Mouse (Mus musculus) limb, embryonic 12.5 days (tissue): ENCODE results near the gene Lrmda. TPM values are rescaled to one million over a fixed set of nuclear protein-coding genes. Genes with fewer than 3 reads are reported as not detected.

ENCODE experiments used
- ATAC-seq: fragments of 200-750 bp; cut with Nextera tagmentation; 2 replicates; pipeline ENCODE4 v1.8.0; 2017; ENCODE audit warnings: low read depth, moderate TSS enrichment; ENCODE audit not compliant: insufficient number of reproducible peaks, insufficient read depth, low FRiP score, low TSS enrichment
- H3K27ac ChIP-seq: fragments of 300-500 bp; sonication (generic); 2 replicates; pipeline ENCODE4 v1.5.1; 2016; ENCODE audit warnings: mild to moderate bottlenecking, moderate library complexity
- H3K27me3 ChIP-seq: fragments of 300-500 bp; sonication (generic); 2 replicates; pipeline ENCODE4 v1.6.1; 2016; ENCODE audit warnings: mild to moderate bottlenecking, moderate library complexity
- H3K36me3 ChIP-seq: fragments of 300-500 bp; sonication (generic); 2 replicates; pipeline ENCODE4 v1.6.1; 2016; ENCODE audit warnings: mild to moderate bottlenecking, moderate library complexity
- H3K4me1 ChIP-seq: fragments of 300-500 bp; sonication (generic); replicated peaks from 2 replicates; pipeline ENCODE4 v1.6.1; 2016
- H3K4me2 ChIP-seq: fragments of 300-500 bp; sonication (generic); 2 replicates; pipeline ENCODE4 v1.6.1; 2016; ENCODE audit warnings: mild to moderate bottlenecking, moderate library complexity
- H3K4me3 ChIP-seq: fragments of 300-500 bp; sonication (generic); replicated peaks from 2 replicates; pipeline ENCODE4 v1.5.1; 2016; ENCODE audit warnings: mild to moderate bottlenecking
- H3K9ac ChIP-seq: fragments of 300-500 bp; sonication (generic); replicated peaks from 2 replicates; pipeline ENCODE4 v1.6.1; 2016; ENCODE audit warnings: mild to moderate bottlenecking, moderate library complexity
- H3K9me3 ChIP-seq: fragments of 300-500 bp; sonication (generic); 2 replicates; pipeline ENCODE4 v1.6.1; 2016; ENCODE audit warnings: mild to moderate bottlenecking, moderate library complexity
- WGBS: fragments of 180-500 bp; shearing (Covaris S2); methylation state at CpG from one replicate; pipeline ENCODE4 v1.1.7; 2016; 5-methylcytosine and 5-hydroxymethylcytosine counted together
- polyA plus RNA-seq: library from polyadenylated mRNA; unstranded; fragments of >200 nt; fragmentation: Nextera tagmentation; extraction: Ambion mirVana; gene quantifications from 2 replicates; pipeline ENCODE4 v1.2.1, GENCODE M21; 2016

Gene Lrmda
- polyA plus RNA-seq, 1 experiment from 2014 or later, result 0.41 TPM

DNA sequence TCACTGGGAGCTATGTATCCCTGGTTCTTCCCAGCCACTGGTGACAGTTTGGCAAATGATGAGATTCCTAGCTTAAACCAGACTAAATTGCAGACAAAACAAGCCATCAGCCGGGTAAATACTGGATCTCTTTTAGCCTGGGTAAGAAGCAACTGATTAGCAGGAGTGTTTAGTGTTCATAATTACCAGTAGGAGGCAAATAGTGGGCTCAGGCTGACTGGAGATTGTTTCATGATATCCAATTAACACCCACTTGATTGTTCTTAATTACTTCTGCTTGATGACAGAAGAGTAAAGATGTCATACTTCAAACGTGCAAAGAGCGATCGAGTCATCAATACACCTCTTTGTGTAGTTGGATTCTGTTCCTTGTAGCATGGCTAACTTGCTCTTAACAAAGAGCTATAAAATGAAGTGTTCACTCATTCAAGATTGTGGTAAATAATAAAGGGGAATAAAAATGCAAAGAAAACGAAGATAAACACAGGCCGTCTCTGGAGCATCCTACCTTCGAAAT is 405.6 kb downstream of the Lrmda start:
- no peak overlapping the region for H3K9ac ChIP-seq
- peaks cover 23% of the 10 kb centered on the region for H3K4me1 ChIP-seq
- no peak overlapping the region for H3K4me3 ChIP-seq
- 74% methylated on average over 7 of the region's 7 CpGs for WGBS
- no peak for ATAC-seq
- no peak overlapping the region for H3K27ac ChIP-seq
- H3K9me3 ChIP-seq, result no peaks in the 10 kb centered on the region
- peaks cover 31% of the 10 kb centered on the region for H3K27me3 ChIP-seq
- no peak overlapping the region for H3K4me2 ChIP-seq
- H3K36me3 ChIP-seq, result no peaks in the 10 kb centered on the region

- Histone ChIP-seq H3K27me3 (peaks cover 49% of the 10 kb centered on the region), H3K9ac (no peak overlapping the region), H3K36me3 (no peaks in the 10 kb centered on the region), H3K4me3 (no peak overlapping the region), H3K4me1 (peaks cover 42% of the 10 kb centered on the region), H3K4me2 (no peak overlapping the region), H3K9me3 (no peaks in the 10 kb centered on the region), H3K27ac (0 out of 2 replicates have a peak overlapping the region, but pooled peaks have one; percentile 32)
- no peak for ATAC-seq
- WGBS, result 8% methylated on average over 3 of the region's 3 CpGs
These were observed 415.9 kb downstream of the Lrmda start for GRCm38 (mm10) chr14:22435441-22435840.

DNA sequence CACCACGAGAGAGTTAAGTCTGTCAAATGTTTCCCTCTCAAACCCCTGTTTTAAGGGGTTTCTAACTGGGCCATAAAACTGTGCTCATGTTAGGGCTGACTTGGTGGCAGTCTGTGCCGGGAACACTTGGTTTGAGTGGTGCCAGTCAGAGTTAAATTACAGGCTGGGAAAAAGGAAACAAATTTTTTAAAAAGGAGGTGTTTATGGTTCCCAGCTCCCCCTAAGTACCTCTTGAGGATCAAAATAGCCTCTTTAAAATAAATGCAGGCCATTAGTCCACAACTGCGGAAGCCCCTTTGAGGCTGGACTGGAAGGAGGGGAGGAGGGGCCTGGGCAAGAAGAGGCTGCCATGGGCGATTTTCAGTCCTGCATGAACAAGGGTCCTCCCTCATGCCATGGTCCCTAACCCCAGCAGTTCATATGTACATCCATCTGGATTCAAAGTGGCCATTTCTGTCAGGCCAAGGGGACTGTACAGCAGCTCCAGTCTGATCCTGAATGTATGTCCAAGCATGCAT is 416.4 kb downstream of the Lrmda start:
- Histone ChIP-seq H3K4me1 (peaks cover 47% of the 10 kb centered on the region), H3K36me3 (no peaks in the 10 kb centered on the region), H3K27me3 (peaks cover 46% of the 10 kb centered on the region), H3K27ac (no peak overlapping the region), H3K4me3 (no peak overlapping the region), H3K4me2 (no peak overlapping the region), H3K9ac (no peak overlapping the region), H3K9me3 (no peaks in the 10 kb centered on the region)
- ATAC-seq, result peak; percentile 70
- 5% methylated on average over 4 of the region's 4 CpGs for WGBS

- no peak overlapping the region for H3K4me3 ChIP-seq
- peaks cover 62% of the 10 kb centered on the region for H3K4me1 ChIP-seq
- H3K36me3 ChIP-seq, result no peaks in the 10 kb centered on the region
- peak overlapping the region; percentile 25 for H3K4me2 ChIP-seq
- WGBS, result 9% methylated on average over 18 of the region's 18 CpGs
- ATAC-seq, result no peak
- H3K9ac ChIP-seq, result no peak overlapping the region
- H3K27ac ChIP-seq, result peak overlapping the region; percentile 74
- H3K27me3 ChIP-seq, result peaks cover 31% of the 10 kb centered on the region
- H3K9me3 ChIP-seq, result no peaks in the 10 kb centered on the region
These were observed 421.0 kb downstream of the Lrmda start for GRCm38 (mm10) chr14:22440341-22440999.

DNA sequence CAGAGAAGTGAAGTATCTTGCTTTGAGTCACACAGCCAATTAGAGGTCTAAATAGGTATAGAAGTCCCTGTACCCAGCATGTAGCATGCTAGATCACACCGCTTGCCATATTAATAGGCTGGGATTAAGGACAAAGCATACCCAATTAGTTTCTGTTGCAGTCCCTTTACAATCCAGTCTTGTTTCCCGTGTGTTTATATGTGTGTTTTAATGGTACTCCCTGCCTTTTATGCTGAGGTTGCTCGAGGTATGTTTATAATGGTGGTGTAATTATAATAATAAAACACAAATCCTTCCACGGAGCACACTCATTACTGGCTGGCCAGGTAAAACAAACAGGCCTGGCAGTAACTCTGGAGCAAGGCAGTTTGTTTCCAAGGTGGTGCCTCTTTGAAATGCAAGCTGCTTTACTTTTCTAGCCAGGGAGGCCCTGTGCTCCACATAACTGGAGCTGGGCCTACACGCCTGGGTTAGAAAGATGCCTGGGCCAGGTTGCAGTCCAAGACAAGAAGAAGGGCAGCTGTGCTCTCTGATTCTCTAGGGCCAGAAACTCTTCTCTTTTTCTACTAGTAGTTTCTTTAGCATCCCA is 422.4 kb downstream of the Lrmda start:
- Histone ChIP-seq H3K27me3 (peaks cover 37% of the 10 kb centered on the region), H3K9me3 (no peaks in the 10 kb centered on the region), H3K27ac (peak overlapping the region; percentile 76), H3K9ac (no peak overlapping the region), H3K4me2 (no peak overlapping the region), H3K36me3 (no peaks in the 10 kb centered on the region), H3K4me1 (peaks cover 53% of the 10 kb centered on the region), H3K4me3 (no peak overlapping the region)
- ATAC-seq, result peak; percentile 72
- WGBS, result 14% methylated on average over 5 of the region's 5 CpGs

GRCm38 (mm10) chr14:22442719-22443118 is 423.2 kb downstream of the Lrmda start:
- H3K27me3 ChIP-seq, result peaks cover 37% of the 10 kb centered on the region
- 47% methylated on average over 5 of the region's 5 CpGs for WGBS
- H3K9me3 ChIP-seq, result no peaks in the 10 kb centered on the region
- no peak overlapping the region for H3K4me3 ChIP-seq
- H3K36me3 ChIP-seq, result no peaks in the 10 kb centered on the region
- no peak overlapping the region for H3K9ac ChIP-seq
- no peak for ATAC-seq
- no peak overlapping the region for H3K4me2 ChIP-seq
- H3K27ac ChIP-seq, result peak overlapping the region; percentile 46; the same call in 1 of the 2 replicates
- peaks cover 53% of the 10 kb centered on the region for H3K4me1 ChIP-seq

GRCm38 (mm10) chr14:22444541-22444940 is 425.0 kb downstream of the Lrmda start:
- H3K9ac ChIP-seq, result no peak overlapping the region
- H3K9me3 ChIP-seq, result no peaks in the 10 kb centered on the region
- no peaks in the 10 kb centered on the region for H3K36me3 ChIP-seq
- peaks cover 36% of the 10 kb centered on the region for H3K27me3 ChIP-seq
- no peak overlapping the region for H3K4me3 ChIP-seq
- H3K4me1 ChIP-seq, result peaks cover 49% of the 10 kb centered on the region
- H3K27ac ChIP-seq, result no peak overlapping the region
- WGBS, result 83% methylated on average over 2 of the region's 2 CpGs
- no peak for ATAC-seq
- H3K4me2 ChIP-seq, result no peak overlapping the region

GRCm38 (mm10) chr14:22445161-22445821 is 425.8 kb downstream of the Lrmda start:
- Histone ChIP-seq H3K9ac (no peak overlapping the region), H3K27ac (no peak overlapping the region), H3K4me2 (no peak overlapping the region), H3K4me1 (peaks cover 41% of the 10 kb centered on the region), H3K4me3 (no peak overlapping the region), H3K9me3 (no peaks in the 10 kb centered on the region), H3K36me3 (no peaks in the 10 kb centered on the region), H3K27me3 (peaks cover 31% of the 10 kb centered on the region)
- no peak for ATAC-seq
- 56% methylated on average over 5 of the region's 5 CpGs for WGBS

DNA sequence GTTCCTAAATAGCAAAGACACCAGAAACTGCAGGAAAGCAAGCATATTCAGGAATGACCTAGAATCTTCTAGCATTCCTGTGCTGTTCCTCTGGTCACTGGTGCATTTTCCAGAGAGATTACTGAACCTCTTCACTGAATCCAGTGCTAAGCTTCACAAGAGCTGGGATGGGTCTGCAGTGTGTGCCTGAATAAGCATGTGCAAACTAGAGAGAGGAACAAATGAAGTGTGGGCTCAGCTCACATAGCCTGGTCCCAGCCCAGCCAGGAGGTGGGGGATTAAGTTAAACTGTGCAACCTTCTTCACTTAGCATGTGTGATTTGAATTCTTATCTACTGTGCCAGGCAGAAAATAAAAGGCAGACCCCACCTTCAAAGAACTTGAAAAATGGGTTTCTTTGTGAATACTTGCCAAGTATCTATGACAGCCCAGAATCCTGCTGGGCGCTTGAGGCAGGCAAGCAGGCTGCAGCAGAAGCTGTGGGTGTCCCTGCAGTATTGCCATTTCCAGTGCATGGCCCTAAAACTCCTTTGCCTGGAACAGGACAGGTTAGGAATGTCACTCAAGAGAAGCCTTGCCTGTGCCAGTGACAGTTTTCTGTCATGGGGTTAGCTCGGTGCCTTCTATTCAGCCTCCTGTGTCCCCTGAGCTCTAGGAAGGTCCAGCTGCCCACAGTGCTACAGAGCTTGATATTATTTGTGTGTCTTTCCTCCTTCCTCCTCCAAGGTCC is 426.5 kb downstream of the Lrmda start:
- Histone ChIP-seq H3K36me3 (no peaks in the 10 kb centered on the region), H3K4me1 (peaks cover 39% of the 10 kb centered on the region), H3K4me3 (no peak overlapping the region), H3K27me3 (peaks cover 38% of the 10 kb centered on the region), H3K4me2 (no peak overlapping the region), H3K9ac (no peak overlapping the region), H3K9me3 (no peaks in the 10 kb centered on the region), H3K27ac (no peak overlapping the region)
- 80% methylated on average over 2 of the region's 2 CpGs for WGBS
- no peak for ATAC-seq

GRCm38 (mm10) chr14:22451603-22452002 is 432.1 kb downstream of the Lrmda start:
- peak; percentile 73; the same call in 1 of the 2 replicates for ATAC-seq
- H3K4me2 ChIP-seq, result no peak overlapping the region
- 76% methylated on average over 4 of the region's 4 CpGs for WGBS
- peaks cover 19% of the 10 kb centered on the region for H3K4me1 ChIP-seq
- no peak overlapping the region for H3K27ac ChIP-seq
- no peaks in the 10 kb centered on the region for H3K36me3 ChIP-seq
- H3K27me3 ChIP-seq, result peaks cover 44% of the 10 kb centered on the region; the same call in 1 of the 2 replicates
- no peak overlapping the region for H3K4me3 ChIP-seq
- no peaks in the 10 kb centered on the region for H3K9me3 ChIP-seq
- H3K9ac ChIP-seq, result no peak overlapping the region

- Histone ChIP-seq H3K4me1 (no peaks in the 10 kb centered on the region), H3K4me2 (no peak overlapping the region), H3K9me3 (0 out of 2 replicates have a peak, but pooled peaks cover 5% of the 10 kb centered on the region), H3K36me3 (no peaks in the 10 kb centered on the region), H3K9ac (no peak overlapping the region), H3K4me3 (no peak overlapping the region), H3K27me3 (peaks cover 15% of the 10 kb centered on the region), H3K27ac (no peak overlapping the region)
- no peak for ATAC-seq
- 68% methylated on average over 1 of the region's 1 CpGs for WGBS
These were observed 444.8 kb downstream of the Lrmda start for GRCm38 (mm10) chr14:22464314-22464713.
